8 mouse cellular contexts compared by ENCODE assay signal in genomic region chr1:36557457-36558011, GRCm38 (mm10). TPM values are rescaled to one million over a fixed set of nuclear protein-coding genes. Genes with fewer than 3 reads are reported as not detected.
DNase-seq lines count a peak whose midpoint lies in the region; ATAC-seq lines count a peak whose summit lies in the region.
"Had no signal": no experiment of that assay in that cellular context is flagged by ENCODE, and none has a peak within 500 bp of the region (broad histone marks: within the 10 kb centered on the region; RNA-seq: fewer than 3 reads in every experiment).

No protein-coding gene starts in this region.

- H3K4me1 ChIP-seq in intestine, embryonic 15.5 days (replicated peaks), result peaks cover 43% of the 10 kb centered on the region
- H3K4me1 ChIP-seq in limb, embryonic 12.5 days (replicated peaks), result peaks cover 46% of the 10 kb centered on the region
- H3K4me1 ChIP-seq in midbrain, embryonic 10.5 days, result peaks cover 48% of the 10 kb centered on the region

- ATAC-seq in granulocyte monocyte progenitor cell, adult 5-6 weeks (replicated peaks; ENCODE audit: poor library complexity, severe bottlenecking), result peak; percentile 25
- peak; percentile 73 for ATAC-seq in intestine, embryonic 15.5 days
- peak; percentile 71 for ATAC-seq in limb, embryonic 12.5 days (ENCODE audit: insufficient number of reproducible peaks, insufficient read depth, low FRiP score, low TSS enrichment, low read depth)

- H3K4me3 ChIP-seq in intestine, embryonic 15.5 days (replicated peaks), result peak overlapping the region; percentile 90
- peak overlapping the region; percentile 90 for H3K4me3 ChIP-seq in limb, embryonic 12.5 days (replicated peaks)
- peak overlapping the region; percentile 94 for H3K4me3 ChIP-seq in midbrain, embryonic 10.5 days

- peak; percentile 76 for DNase-seq in adrenal gland, adult 8-10 months
- DNase-seq in embryo, embryonic 10.5 days (ENCODE audit: low spot score), result peak; percentile 84
- peak; percentile 81 for DNase-seq in midbrain, embryonic 10.5 days (ENCODE audit: low spot score)
- DNase-seq in right cerebral cortex, postnatal 4 days, result peak; percentile 81

- under 1% methylated on average over 44 of the region's 48 CpGs for WGBS in intestine, embryonic 15.5 days
- WGBS in limb, embryonic 12.5 days, result under 1% methylated on average over 48 of the region's 48 CpGs
- under 1% methylated on average over 48 of the region's 48 CpGs for WGBS in midbrain, embryonic 10.5 days

- no peaks in the 10 kb centered on the region for H3K9me3 ChIP-seq in intestine, embryonic 15.5 days
- H3K9me3 ChIP-seq in limb, embryonic 12.5 days, result no peaks in the 10 kb centered on the region
- H3K9me3 ChIP-seq in midbrain, embryonic 10.5 days (replicated peaks), result no peaks in the 10 kb centered on the region

- H3K27ac ChIP-seq in intestine, embryonic 15.5 days, result peak overlapping the region; percentile 99
- H3K27ac ChIP-seq in limb, embryonic 12.5 days, result peak overlapping the region; percentile 99
- peak overlapping the region; percentile 100 for H3K27ac ChIP-seq in midbrain, embryonic 10.5 days (replicated peaks)

- peak overlapping the region; percentile 93 for H3K9ac ChIP-seq in intestine, embryonic 15.5 days
- H3K9ac ChIP-seq in limb, embryonic 12.5 days (replicated peaks), result peak overlapping the region; percentile 96

- peak overlapping the region; percentile 89 for H3K4me2 ChIP-seq in intestine, embryonic 15.5 days (replicated peaks)
- H3K4me2 ChIP-seq in limb, embryonic 12.5 days, result peak overlapping the region; percentile 100

- H3K36me3 ChIP-seq in intestine, embryonic 15.5 days, result peaks cover 15% of the 10 kb centered on the region
- H3K36me3 ChIP-seq in limb, embryonic 12.5 days, result peaks cover 34% of the 10 kb centered on the region
- peaks cover 33% of the 10 kb centered on the region for H3K36me3 ChIP-seq in midbrain, embryonic 10.5 days

- no peaks in the 10 kb centered on the region for H3K27me3 ChIP-seq in intestine, embryonic 15.5 days (replicated peaks)
- H3K27me3 ChIP-seq in limb, embryonic 12.5 days, result no peaks in the 10 kb centered on the region
- peaks cover 17% of the 10 kb centered on the region for H3K27me3 ChIP-seq in midbrain, embryonic 10.5 days (ENCODE audit: low read depth, poor library complexity, severe bottlenecking)

RNA-seq across cellular contexts. Expression of gene Sema4c, which starts 0.6 kb away (rescaled TPM):
- 10 to 100 TPM; 16.6 to 28.0 (median 23.4) TPM for total RNA-seq in adrenal gland, adult 8-10 months (2022)
- total RNA-seq in granulocyte monocyte progenitor cell, adult 5-6 weeks (2014; fragmentation: Nextera tagmentation), result 2.0 and 2.3 TPM in 2 replicates
- total RNA-seq in granulocyte monocyte progenitor cell, adult 5-6 weeks (2017), result 1.9 and 2.1 TPM in 2 replicates
- 10.6 and 11.6 TPM in 2 replicates for polyA plus RNA-seq in intestine, embryonic 15.5 days (2015; fragmentation: Nextera tagmentation; extraction: Ambion mirVana)
- polyA plus RNA-seq in limb, embryonic 12.5 days (2016; fragmentation: Nextera tagmentation; extraction: Ambion mirVana), result 34.1 and 35.3 TPM in 2 replicates
- polyA plus RNA-seq in midbrain, embryonic 10.5 days (2016; fragmentation: Nextera tagmentation; extraction: Ambion mirVana), result 20.8 and 26.3 TPM in 2 replicates

RNA-seq across cellular contexts. Expression of gene Ankrd39, which starts 10.3 kb away (rescaled TPM):
- 10 to 100 TPM; 15.4 to 26.8 (median 18.7) TPM for total RNA-seq in adrenal gland, adult 8-10 months (2022)
- 4.9 and 6.5 TPM in 2 replicates for total RNA-seq in granulocyte monocyte progenitor cell, adult 5-6 weeks (2014; fragmentation: Nextera tagmentation)
- 3.1 and 7.2 TPM in 2 replicates for total RNA-seq in granulocyte monocyte progenitor cell, adult 5-6 weeks (2017)
- 21.2 and 23.8 TPM in 2 replicates for polyA plus RNA-seq in intestine, embryonic 15.5 days (2015; fragmentation: Nextera tagmentation; extraction: Ambion mirVana)
- 24.1 and 26.8 TPM in 2 replicates for polyA plus RNA-seq in limb, embryonic 12.5 days (2016; fragmentation: Nextera tagmentation; extraction: Ambion mirVana)
- polyA plus RNA-seq in midbrain, embryonic 10.5 days (2016; fragmentation: Nextera tagmentation; extraction: Ambion mirVana), result 17.8 and 21.2 TPM in 2 replicates

RNA-seq across cellular contexts. Expression of gene Gm42417, which starts 18.3 kb away (rescaled TPM):
- not detected for total RNA-seq in adrenal gland, adult 8-10 months (2022)
- not detected in 2 replicates for total RNA-seq in granulocyte monocyte progenitor cell, adult 5-6 weeks (2014; fragmentation: Nextera tagmentation)
- total RNA-seq in granulocyte monocyte progenitor cell, adult 5-6 weeks (2017), result 0.93 TPM in 1 of 2 replicates, not detected in the other
- 0.20 TPM in 1 of 2 replicates, not detected in the other for polyA plus RNA-seq in intestine, embryonic 15.5 days (2015; fragmentation: Nextera tagmentation; extraction: Ambion mirVana)
- 0.67 and 0.74 TPM in 2 replicates for polyA plus RNA-seq in limb, embryonic 12.5 days (2016; fragmentation: Nextera tagmentation; extraction: Ambion mirVana)
- 0.69 TPM in 1 of 2 replicates, not detected in the other for polyA plus RNA-seq in midbrain, embryonic 10.5 days (2016; fragmentation: Nextera tagmentation; extraction: Ambion mirVana)
- polyA plus RNA-seq: gonadal fat pad, adult 2 months had no signal

RNA-seq across cellular contexts. Expression of gene Ankrd23, which starts 20.9 kb away (rescaled TPM):
- total RNA-seq in adrenal gland, adult 8-10 months (2022), result 10 to 100 TPM in 2 of 4 experiments, 1 to 10 TPM in 2; 6.8 to 18.1 (median 11.3) TPM
- 7.0 and 12.2 TPM in 2 replicates for total RNA-seq in granulocyte monocyte progenitor cell, adult 5-6 weeks (2014; fragmentation: Nextera tagmentation)
- 5.8 and 8.4 TPM in 2 replicates for total RNA-seq in granulocyte monocyte progenitor cell, adult 5-6 weeks (2017)
- polyA plus RNA-seq in intestine, embryonic 15.5 days (2015; fragmentation: Nextera tagmentation; extraction: Ambion mirVana), result 12.7 and 14.7 TPM in 2 replicates
- polyA plus RNA-seq in limb, embryonic 12.5 days (2016; fragmentation: Nextera tagmentation; extraction: Ambion mirVana), result 18.5 and 19.0 TPM in 2 replicates
- 16.3 and 17.4 TPM in 2 replicates for polyA plus RNA-seq in midbrain, embryonic 10.5 days (2016; fragmentation: Nextera tagmentation; extraction: Ambion mirVana)

RNA-seq across cellular contexts. Expression of gene Cnnm3, which starts 45.9 kb away (rescaled TPM):
- 10 to 100 TPM; 41.4 to 45.3 (median 42.6) TPM for total RNA-seq in adrenal gland, adult 8-10 months (2022)
- 14.7 and 28.8 TPM in 2 replicates for total RNA-seq in granulocyte monocyte progenitor cell, adult 5-6 weeks (2014; fragmentation: Nextera tagmentation)
- total RNA-seq in granulocyte monocyte progenitor cell, adult 5-6 weeks (2017), result 9.3 and 14.4 TPM in 2 replicates
- polyA plus RNA-seq in intestine, embryonic 15.5 days (2015; fragmentation: Nextera tagmentation; extraction: Ambion mirVana), result 2.9 and 3.4 TPM in 2 replicates
- 4.4 and 5.9 TPM in 2 replicates for polyA plus RNA-seq in limb, embryonic 12.5 days (2016; fragmentation: Nextera tagmentation; extraction: Ambion mirVana)
- polyA plus RNA-seq in midbrain, embryonic 10.5 days (2016; fragmentation: Nextera tagmentation; extraction: Ambion mirVana), result 2.6 and 3.1 TPM in 2 replicates

Comparison
In these comparisons a context has a peak if more than half of its experiments do, and no peak if none do; other contexts are left out.
1. Peak in every context shown above with its lines: DNase-seq, ATAC-seq, H3K4me3 ChIP-seq and H3K27ac ChIP-seq.